Mouse (Mus musculus) left cerebral cortex, adult 9 months (tissue): ENCODE data around the gene Dlgap1.
A peak's percentile ranks its signal among the peaks of the same experiment; 100 is the strongest.

ENCODE experiments used
- DNase-seq, 2 experiments: peaks; one replicate each; pipeline ENCODE4 v3.0.0; 2022; ENCODE audit warnings: low spot score in 2 of 2

Gene Dlgap1

GRCm38 (mm10) chr17:70339821-70340220, 370.9 kb downstream of the Dlgap1 start:
- no peak for DNase-seq

GRCm38 (mm10) chr17:70341230-70341629, 372.4 kb downstream of the Dlgap1 start:
- no peak for DNase-seq

- peak in 1 of 2 experiments; percentile 41 for DNase-seq
Measured at GRCm38 (mm10) chr17:70341920-70342319, 373.0 kb downstream of the Dlgap1 start.

- no peak for DNase-seq
Measured at GRCm38 (mm10) chr17:70347403-70347802, 378.5 kb downstream of the Dlgap1 start.

GRCm38 (mm10) chr17:70363561-70363960, 394.7 kb downstream of the Dlgap1 start:
- peak; percentile 55 to 85 for DNase-seq

- DNase-seq = no peak
Measured at GRCm38 (mm10) chr17:70363971-70364370, 395.1 kb downstream of the Dlgap1 start.

GRCm38 (mm10) chr17:70369124-70369523, 400.3 kb downstream of the Dlgap1 start:
- DNase-seq = no peak

GRCm38 (mm10) chr17:70377020-70377419, 408.1 kb downstream of the Dlgap1 start:
- peak in 1 of 2 experiments; percentile 39 for DNase-seq

GRCm38 (mm10) chr17:70388447-70388846, 419.6 kb downstream of the Dlgap1 start:
- no peak for DNase-seq

- DNase-seq = no peak
Measured at GRCm38 (mm10) chr17:70397220-70397619, 428.3 kb downstream of the Dlgap1 start.

GRCm38 (mm10) chr17:70397708-70398107, 428.8 kb downstream of the Dlgap1 start:
- DNase-seq = no peak

GRCm38 (mm10) chr17:70401909-70402308, 433.0 kb downstream of the Dlgap1 start:
- no peak for DNase-seq

GRCm38 (mm10) chr17:70403750-70404149, 434.9 kb downstream of the Dlgap1 start:
- no peak for DNase-seq

GRCm38 (mm10) chr17:70414202-70414601, 445.3 kb downstream of the Dlgap1 start:
- DNase-seq = no peak

GRCm38 (mm10) chr17:70427866-70428265, 459.0 kb downstream of the Dlgap1 start:
- DNase-seq = no peak

GRCm38 (mm10) chr17:70429746-70430451, 461.0 kb downstream of the Dlgap1 start:
- DNase-seq = peak; percentile 49 to 90

GRCm38 (mm10) chr17:70430452-70430787, 461.5 kb downstream of the Dlgap1 start:
- DNase-seq = peak in 1 of 2 experiments; percentile 75

GRCm38 (mm10) chr17:70432834-70433233, 464.0 kb downstream of the Dlgap1 start:
- DNase-seq = no peak

GRCm38 (mm10) chr17:70434549-70434948, 465.7 kb downstream of the Dlgap1 start:
- no peak for DNase-seq

GRCm38 (mm10) chr17:70435612-70436011, 466.7 kb downstream of the Dlgap1 start:
- no peak for DNase-seq

GRCm38 (mm10) chr17:70437229-70437628, 468.4 kb downstream of the Dlgap1 start:
- no peak for DNase-seq

GRCm38 (mm10) chr17:70442976-70443375, 474.1 kb downstream of the Dlgap1 start:
- DNase-seq = peak in 1 of 2 experiments; percentile 71

GRCm38 (mm10) chr17:70446451-70446850, 477.6 kb downstream of the Dlgap1 start:
- DNase-seq = peak; percentile 72 to 85

GRCm38 (mm10) chr17:70455036-70455435, 486.2 kb downstream of the Dlgap1 start:
- DNase-seq = no peak
